Mouse (Mus musculus) hindbrain, embryonic 10.5 days (tissue): Measurements from ENCODE around the gene Fas. TPM values are rescaled to one million over a fixed set of nuclear protein-coding genes. Genes with fewer than 3 reads are reported as not detected.

Experiments used
- DNase-seq: peaks from one replicate; pipeline ENCODE4 v3.0.0-alpha.2; 2017; ENCODE audit warnings: low spot score
- H3K27ac ChIP-seq: fragments of 300-500 bp; sonication (generic); 2 replicates; pipeline ENCODE4 v1.5.1; 2016; ENCODE audit warnings: mild to moderate bottlenecking, moderate library complexity
- H3K27me3 ChIP-seq: fragments of 300-500 bp; sonication (generic); 2 replicates; pipeline ENCODE4 v1.6.1; 2016; ENCODE audit warnings: mild to moderate bottlenecking; ENCODE audit not compliant: poor library complexity, insufficient read depth, severe bottlenecking
- H3K36me3 ChIP-seq: fragments of 300-500 bp; sonication (generic); 2 replicates; pipeline ENCODE4 v1.6.1; 2016; ENCODE audit warnings: mild to moderate bottlenecking, moderate library complexity
- H3K4me1 ChIP-seq: fragments of 300-500 bp; sonication (generic); replicated peaks from 2 replicates; pipeline ENCODE4 v1.6.1; 2016; ENCODE audit warnings: mild to moderate bottlenecking
- H3K4me3 ChIP-seq: fragments of 300-500 bp; sonication (generic); 2 replicates; pipeline ENCODE4 v1.5.1; 2016; ENCODE audit warnings: mild to moderate bottlenecking, moderate library complexity
- H3K9me3 ChIP-seq: fragments of 300-500 bp; sonication (generic); 2 replicates; pipeline ENCODE4 v1.6.1; 2016; ENCODE audit warnings: mild to moderate bottlenecking, moderate library complexity
- WGBS: fragments of 180-500 bp; shearing (Covaris S2); methylation state at CpG from one replicate; pipeline ENCODE4 v1.1.7; 2016; 5-methylcytosine and 5-hydroxymethylcytosine counted together
- polyA plus RNA-seq: library from polyadenylated mRNA; unstranded; fragments of >200 nt; fragmentation: Nextera tagmentation; extraction: Ambion mirVana; gene quantifications from 2 replicates; pipeline ENCODE4 v1.2.1, GENCODE M21; 2016

Gene Fas
- polyA plus RNA-seq, 1 experiment from 2014 or later = 0.31 TPM

DNA sequence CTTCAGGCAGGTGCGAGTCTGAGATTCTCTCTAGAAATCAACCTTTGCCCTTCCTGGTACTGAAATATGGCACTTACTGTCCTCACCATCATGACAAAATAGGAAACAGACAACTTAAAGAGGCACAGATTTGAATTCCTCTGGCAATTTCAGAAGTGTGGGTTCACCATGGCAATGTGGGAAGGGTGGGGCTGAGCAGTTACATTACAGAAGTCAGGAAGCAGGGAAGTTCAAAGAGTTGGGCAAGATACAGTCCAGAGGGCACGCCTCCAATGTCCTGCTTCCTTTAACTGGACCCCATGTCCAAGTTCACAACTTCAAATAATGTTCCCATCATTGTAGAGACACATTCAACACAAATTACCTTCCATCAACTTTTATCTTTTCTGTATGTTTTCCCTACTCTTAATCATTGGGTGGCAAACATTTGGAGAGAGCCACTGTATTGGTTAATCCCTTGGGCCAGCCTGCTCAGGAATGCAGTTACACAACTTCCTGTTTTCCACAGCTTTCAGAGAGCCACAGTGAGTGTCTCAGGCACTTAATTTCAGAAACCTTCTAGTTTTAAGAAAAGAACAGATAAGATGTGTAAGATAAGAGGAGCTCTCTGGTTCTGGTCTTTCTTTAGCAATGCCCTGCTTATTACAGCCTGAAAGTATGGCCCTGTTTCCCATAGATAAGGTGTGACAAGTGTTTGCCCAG, 28.0 kb upstream of the Fas start:
- Histone ChIP-seq H3K27ac (no peak overlapping the region), H3K27me3 (no peaks in the 10 kb centered on the region), H3K36me3 (no peaks in the 10 kb centered on the region), H3K4me1 (no peaks in the 10 kb centered on the region), H3K4me3 (no peak overlapping the region), H3K9me3 (no peaks in the 10 kb centered on the region)
- WGBS = 88% methylated on average over 2 of the region's 2 CpGs
- DNase-seq = no peak

DNA sequence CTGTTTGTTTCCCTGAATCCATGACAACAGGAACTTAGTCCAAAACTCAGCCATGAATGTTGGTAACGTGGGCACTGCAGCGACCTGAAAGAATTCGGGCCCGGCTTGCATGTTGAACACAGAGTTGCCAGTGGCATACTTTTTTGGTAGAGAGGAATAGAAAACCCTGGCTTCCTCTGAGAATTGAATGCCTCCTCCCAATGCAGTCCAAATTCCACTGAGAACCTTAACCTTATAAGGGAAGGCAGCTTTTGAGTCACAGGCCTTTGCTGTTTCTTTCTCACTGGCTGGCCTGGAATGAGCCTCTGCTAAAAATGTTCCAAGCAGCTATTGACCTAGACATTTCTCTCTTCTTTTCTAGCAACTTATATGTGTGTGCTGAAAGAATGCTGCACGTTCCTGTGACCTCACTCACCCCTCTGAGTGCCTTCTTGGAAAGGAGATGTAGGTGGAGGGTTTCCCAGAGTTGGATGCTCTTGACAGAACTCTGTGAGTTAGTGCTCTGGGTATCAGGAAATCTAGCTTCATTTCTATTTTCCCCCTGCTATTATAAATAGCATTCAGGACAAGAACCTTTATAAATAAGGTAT, 24.8 kb upstream of the Fas start:
- Histone ChIP-seq H3K27ac (no peak overlapping the region), H3K4me3 (no peak overlapping the region), H3K9me3 (no peaks in the 10 kb centered on the region), H3K36me3 (no peaks in the 10 kb centered on the region), H3K4me1 (no peaks in the 10 kb centered on the region), H3K27me3 (no peaks in the 10 kb centered on the region)
- DNase-seq = no peak
- WGBS = 78% methylated on average over 5 of the region's 5 CpGs

DNA sequence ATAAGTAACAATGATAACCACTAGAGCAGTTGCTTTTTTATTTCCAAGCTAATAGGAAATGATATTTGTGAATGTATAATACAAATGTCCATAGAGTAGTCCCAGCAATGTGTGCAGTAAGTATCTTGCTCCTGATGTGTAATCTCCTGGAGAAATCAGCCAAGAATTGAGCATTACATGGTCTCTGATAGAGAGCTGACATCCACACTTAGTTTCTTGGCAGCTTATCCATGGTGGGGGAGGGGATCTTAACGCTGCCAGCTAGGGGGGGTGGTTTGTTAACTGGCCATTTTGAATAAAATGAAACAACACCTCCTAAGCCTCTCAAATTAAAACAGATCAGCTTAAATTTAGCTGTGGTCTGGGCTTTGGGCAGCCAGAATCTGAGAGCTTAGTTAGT, 21.5 kb upstream of the Fas start:
- H3K27me3 ChIP-seq = no peaks in the 10 kb centered on the region
- no peaks in the 10 kb centered on the region for H3K36me3 ChIP-seq
- DNase-seq = no peak
- 59% methylated on average over 1 of the region's 1 CpGs for WGBS
- no peak overlapping the region for H3K4me3 ChIP-seq
- H3K9me3 ChIP-seq = no peaks in the 10 kb centered on the region
- H3K27ac ChIP-seq = no peak overlapping the region
- H3K4me1 ChIP-seq = no peaks in the 10 kb centered on the region

DNA sequence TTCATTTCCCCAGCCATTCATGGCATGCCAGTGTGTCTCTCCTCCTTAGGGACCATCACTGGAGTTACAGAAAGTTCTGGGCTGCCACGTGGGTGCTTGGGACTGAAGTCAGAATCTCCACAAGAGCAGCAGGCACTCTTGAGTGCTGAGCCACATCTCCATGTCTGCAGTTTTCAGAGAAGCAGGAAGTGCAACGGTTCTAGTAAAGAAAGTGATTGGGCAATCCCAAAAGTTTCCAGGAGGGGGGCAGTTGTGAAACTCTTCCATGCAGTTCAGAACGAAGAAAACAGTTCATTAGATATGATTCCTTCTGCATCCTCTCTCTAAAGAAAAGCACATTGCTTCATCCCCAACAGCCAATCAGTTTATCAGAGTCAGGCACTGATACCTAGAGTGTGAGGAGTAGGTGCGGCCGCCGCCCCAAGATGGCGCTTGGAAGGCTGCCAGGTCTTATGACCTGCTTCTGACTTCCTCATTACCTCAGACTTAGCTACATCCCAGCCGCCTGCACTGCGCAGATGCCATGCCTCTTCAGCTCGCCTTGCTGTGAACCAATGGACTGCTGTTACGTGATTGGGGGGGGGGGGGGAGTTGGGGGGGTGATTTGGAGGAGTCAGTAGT, 20.2 kb upstream of the Fas start:
- no peak overlapping the region for H3K27ac ChIP-seq
- no peak for DNase-seq
- no peaks in the 10 kb centered on the region for H3K9me3 ChIP-seq
- WGBS = 92% methylated on average over 11 of the region's 11 CpGs
- H3K27me3 ChIP-seq = no peaks in the 10 kb centered on the region
- H3K36me3 ChIP-seq = no peaks in the 10 kb centered on the region
- H3K4me3 ChIP-seq = no peak overlapping the region
- H3K4me1 ChIP-seq = no peaks in the 10 kb centered on the region

DNA sequence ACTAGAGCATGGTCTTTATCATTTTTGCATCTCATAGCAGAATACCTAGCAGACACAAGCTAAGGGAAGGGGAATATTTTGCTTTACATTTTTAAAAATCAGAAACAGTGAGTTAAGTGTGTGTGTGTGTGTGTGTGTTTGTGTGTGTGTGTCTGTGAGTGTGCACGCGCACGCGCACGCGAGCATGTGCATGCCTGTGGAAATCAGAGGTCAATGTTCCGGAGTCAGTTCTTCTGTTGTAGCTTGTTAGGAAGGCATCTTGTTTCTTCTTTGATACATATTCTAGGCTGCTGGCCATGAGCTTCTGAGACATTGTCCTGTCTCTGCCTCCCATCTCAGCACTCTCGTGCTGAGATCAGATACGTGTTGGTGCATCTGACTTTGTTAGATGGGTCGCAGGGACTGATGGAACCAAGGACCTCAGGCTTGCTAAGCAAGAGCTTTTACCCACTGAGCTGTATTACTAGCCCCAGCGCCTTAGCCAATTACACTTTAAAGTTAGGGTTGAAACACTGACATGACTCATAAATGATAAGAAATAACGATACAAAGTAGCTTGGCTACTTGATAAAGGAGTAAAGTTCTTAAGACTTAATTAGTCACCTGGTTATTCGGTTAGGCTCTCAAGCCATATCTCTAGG, 19.5 kb upstream of the Fas start:
- Histone ChIP-seq H3K4me3 (no peak overlapping the region), H3K36me3 (no peaks in the 10 kb centered on the region), H3K27me3 (no peaks in the 10 kb centered on the region), H3K9me3 (no peaks in the 10 kb centered on the region), H3K27ac (no peak overlapping the region), H3K4me1 (no peaks in the 10 kb centered on the region)
- 95% methylated on average over 13 of the region's 13 CpGs for WGBS
- no peak for DNase-seq

DNA sequence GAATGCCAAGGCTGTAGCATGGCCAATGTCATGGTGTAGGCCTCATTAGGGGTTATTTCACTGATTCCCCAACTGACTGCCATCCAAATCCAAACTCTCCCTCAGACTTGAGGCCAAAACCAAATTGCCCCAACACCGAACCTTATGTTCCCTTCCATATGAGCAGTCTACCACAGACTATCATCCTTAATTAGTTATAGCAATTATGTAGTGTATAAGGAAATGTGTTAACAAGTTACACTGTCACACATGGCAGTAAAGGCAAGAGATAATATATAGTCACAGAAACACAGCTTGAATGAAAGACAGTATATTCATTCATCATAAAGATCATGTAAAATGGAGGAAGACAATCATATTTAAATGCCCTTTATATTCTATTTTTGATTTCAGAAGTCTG, 17.4 kb upstream of the Fas start:
- WGBS = 96% methylated on average over 1 of the region's 1 CpGs
- no peak for DNase-seq
- no peaks in the 10 kb centered on the region for H3K4me1 ChIP-seq
- no peak overlapping the region for H3K27ac ChIP-seq
- H3K27me3 ChIP-seq = no peaks in the 10 kb centered on the region
- H3K9me3 ChIP-seq = no peaks in the 10 kb centered on the region
- H3K36me3 ChIP-seq = no peaks in the 10 kb centered on the region
- H3K4me3 ChIP-seq = no peak overlapping the region

DNA sequence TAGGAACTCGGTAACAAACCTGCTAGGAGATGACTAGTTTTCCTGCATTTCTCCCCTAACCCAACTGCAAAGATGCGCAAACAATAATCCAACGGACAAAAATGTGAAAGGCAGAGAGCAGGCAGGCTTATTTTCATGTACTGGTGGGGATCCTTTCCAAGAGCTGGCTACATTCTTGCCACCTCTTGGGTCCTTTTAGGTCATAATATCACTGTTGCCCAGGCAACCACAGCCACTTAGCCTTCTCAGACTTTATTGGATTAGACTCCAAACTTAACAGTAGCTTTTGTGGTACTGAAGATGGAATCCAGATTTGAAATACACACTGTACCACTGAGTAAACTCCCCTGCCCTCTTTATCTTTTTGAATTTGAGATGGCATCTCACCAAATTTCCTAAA, 12.4 kb upstream of the Fas start:
- no peak for DNase-seq
- H3K27ac ChIP-seq = no peak overlapping the region
- WGBS = 87% methylated on average over 3 of the region's 3 CpGs
- H3K27me3 ChIP-seq = no peaks in the 10 kb centered on the region
- no peaks in the 10 kb centered on the region for H3K9me3 ChIP-seq
- no peak overlapping the region for H3K4me3 ChIP-seq
- no peaks in the 10 kb centered on the region for H3K4me1 ChIP-seq
- H3K36me3 ChIP-seq = no peaks in the 10 kb centered on the region

DNA sequence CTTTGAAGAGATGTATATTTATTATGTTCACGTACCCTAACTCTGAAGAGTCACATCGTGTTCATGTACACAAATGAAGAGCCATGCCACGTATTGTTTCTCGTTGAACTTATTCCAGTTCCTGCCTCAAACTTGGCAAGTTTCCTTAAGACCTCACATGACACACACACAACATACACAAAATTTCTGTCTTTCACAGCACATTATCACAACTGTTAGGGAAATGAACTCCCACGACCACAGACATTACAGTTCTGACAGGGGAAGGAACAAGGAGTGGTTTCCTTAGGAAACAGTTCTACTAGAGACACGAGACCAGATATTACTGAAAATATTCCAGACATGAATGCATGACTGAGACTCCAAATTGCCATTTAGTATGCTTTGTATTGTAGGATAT, 6.9 kb upstream of the Fas start:
- no peaks in the 10 kb centered on the region for H3K27me3 ChIP-seq
- no peaks in the 10 kb centered on the region for H3K9me3 ChIP-seq
- no peak overlapping the region for H3K27ac ChIP-seq
- no peaks in the 10 kb centered on the region for H3K36me3 ChIP-seq
- no peaks in the 10 kb centered on the region for H3K4me1 ChIP-seq
- DNase-seq = no peak
- H3K4me3 ChIP-seq = no peak overlapping the region
- WGBS = 89% methylated on average over 6 of the region's 6 CpGs

DNA sequence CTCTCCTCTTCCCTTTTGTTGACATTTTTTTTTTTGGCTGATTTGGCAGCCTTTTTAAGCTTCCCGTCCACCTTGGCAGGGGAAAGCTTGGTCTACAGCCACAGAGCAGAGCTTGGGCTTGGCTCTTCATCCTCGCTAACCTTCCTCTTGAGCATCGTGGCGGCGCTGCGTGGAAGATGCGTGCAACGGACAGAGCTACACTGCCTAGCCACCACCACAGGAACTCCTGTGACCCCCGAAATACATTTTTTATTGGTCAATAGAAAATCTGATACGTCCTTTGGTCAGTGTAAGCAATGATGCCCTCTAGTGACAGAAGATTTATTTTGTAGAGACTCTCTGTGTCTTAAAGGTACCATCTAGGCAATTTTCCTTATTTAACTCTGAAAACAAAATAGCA, 6.1 kb upstream of the Fas start:
- H3K4me1 ChIP-seq = no peaks in the 10 kb centered on the region
- no peaks in the 10 kb centered on the region for H3K27me3 ChIP-seq
- 66% methylated on average over 10 of the region's 10 CpGs for WGBS
- no peak overlapping the region for H3K4me3 ChIP-seq
- H3K9me3 ChIP-seq = no peaks in the 10 kb centered on the region
- no peaks in the 10 kb centered on the region for H3K36me3 ChIP-seq
- H3K27ac ChIP-seq = no peak overlapping the region
- no peak for DNase-seq

DNA sequence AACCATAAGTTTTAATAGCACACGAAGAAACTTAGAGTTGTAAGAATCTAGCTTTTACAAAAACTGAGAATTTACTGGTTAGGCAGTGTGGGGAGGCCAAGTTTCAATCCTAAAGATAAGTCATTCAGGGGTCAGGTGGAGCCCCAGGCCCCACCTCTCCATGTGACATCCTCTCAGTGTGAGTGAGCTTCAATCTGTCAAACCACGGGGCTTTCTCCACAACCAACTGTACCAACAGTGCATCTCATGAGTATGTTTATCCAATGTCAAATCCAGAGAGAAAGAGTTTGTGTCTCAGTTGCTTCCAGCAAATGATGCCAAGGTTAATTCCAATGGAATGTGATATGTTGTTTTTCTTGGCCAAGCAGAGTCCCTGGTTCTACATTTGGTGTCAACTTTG, 5.6 kb upstream of the Fas start:
- peaks cover under 1% of the 10 kb centered on the region for H3K4me1 ChIP-seq
- WGBS = 55% methylated on average over 2 of the region's 2 CpGs
- DNase-seq = no peak
- H3K27me3 ChIP-seq = no peaks in the 10 kb centered on the region
- H3K36me3 ChIP-seq = no peaks in the 10 kb centered on the region
- no peak overlapping the region for H3K4me3 ChIP-seq
- H3K27ac ChIP-seq = no peak overlapping the region
- no peaks in the 10 kb centered on the region for H3K9me3 ChIP-seq

DNA sequence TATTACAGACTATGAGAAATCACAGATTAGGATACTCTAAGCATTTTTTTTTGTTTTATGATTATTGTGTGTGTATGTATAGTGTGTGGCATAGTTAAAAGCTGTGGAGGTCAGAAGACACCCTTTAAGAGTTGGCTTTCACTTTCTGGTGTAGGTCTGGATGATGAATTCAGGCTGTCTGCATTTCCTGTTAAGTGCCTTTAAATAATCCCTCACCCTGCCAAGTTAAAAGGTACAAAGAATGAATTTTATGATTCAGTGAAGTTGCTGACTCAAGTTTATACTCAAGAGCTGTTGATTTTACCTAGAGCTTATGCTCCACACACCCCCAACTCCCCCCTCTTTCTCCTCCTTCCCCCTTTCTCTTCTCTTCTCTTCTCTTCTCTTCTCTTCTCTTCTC, 3.2 kb upstream of the Fas start:
- Histone ChIP-seq H3K27me3 (peaks cover 9% of the 10 kb centered on the region; the same call in 1 of the 2 replicates), H3K9me3 (no peaks in the 10 kb centered on the region), H3K27ac (no peak overlapping the region), H3K4me3 (no peak overlapping the region), H3K4me1 (peaks cover 16% of the 10 kb centered on the region), H3K36me3 (no peaks in the 10 kb centered on the region)
- no peak for DNase-seq

DNA sequence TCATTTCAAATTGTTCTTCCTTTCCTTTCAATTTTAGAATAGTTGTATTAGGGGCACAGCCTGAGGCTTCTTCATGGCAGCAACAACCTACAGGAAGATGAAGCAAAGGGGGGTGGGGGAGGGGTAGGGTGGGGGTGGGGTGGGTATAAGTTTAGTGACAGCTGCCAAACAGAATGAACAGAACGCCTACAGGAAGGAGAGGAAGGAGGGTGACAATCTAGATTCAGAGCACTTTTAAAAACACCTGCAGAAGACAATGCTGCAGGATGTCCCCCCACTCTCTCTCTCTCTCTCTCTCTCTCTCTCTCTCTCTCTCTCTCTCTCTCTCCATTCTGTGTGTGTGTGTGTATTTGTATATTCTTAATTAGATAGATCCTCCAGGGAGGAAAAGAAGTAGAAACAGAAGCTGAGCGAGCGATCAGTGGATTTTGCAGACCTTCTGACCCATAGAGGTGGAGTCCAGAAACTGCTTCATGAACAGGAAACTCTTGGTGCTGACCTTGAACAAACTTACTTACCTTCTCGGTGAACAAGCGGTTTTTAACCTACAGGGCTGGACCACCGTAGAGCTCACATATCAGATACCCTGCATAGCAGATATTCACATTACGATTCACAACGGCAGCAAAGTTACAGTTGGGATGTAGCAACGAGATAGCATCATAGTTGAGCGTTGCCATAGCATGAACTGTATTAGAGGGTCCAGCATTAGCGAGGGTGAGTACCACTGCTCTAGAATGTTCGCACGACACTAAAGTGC, 2.6 kb upstream of the Fas start:
- Histone ChIP-seq H3K9me3 (no peaks in the 10 kb centered on the region), H3K27me3 (peaks cover 15% of the 10 kb centered on the region; the same call in 1 of the 2 replicates), H3K4me1 (peaks cover 16% of the 10 kb centered on the region), H3K4me3 (no peak overlapping the region), H3K27ac (no peak overlapping the region), H3K36me3 (no peaks in the 10 kb centered on the region)
- WGBS = 85% methylated on average over 13 of the region's 13 CpGs
- DNase-seq = no peak

DNA sequence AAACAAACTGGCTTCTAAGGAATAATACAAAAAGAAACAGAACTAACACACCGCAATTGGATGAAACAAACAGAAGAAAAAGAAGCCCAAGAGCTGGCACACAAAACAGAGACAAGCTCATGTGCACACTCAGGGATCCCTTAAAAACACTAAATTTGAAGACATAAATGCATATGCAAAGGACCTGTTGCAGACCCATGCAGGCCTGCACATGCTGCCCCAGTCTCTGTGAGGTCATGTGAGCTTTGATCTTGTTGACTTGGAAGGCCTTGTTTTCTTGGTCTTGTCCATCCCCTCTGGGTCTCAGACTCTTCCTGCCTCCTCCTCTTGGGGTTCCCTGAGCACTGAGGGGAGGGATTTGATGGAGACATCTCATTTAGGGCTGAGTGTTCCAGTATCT, 1.8 kb upstream of the Fas start:
- H3K4me1 ChIP-seq = peaks cover 16% of the 10 kb centered on the region

More for the DNA sequence above, 1.8 kb upstream of the Fas start:
- Histone ChIP-seq H3K36me3 (no peaks in the 10 kb centered on the region), H3K27me3 (peaks cover 19% of the 10 kb centered on the region; the same call in 1 of the 2 replicates), H3K4me3 (no peak overlapping the region), H3K27ac (no peak overlapping the region), H3K9me3 (no peaks in the 10 kb centered on the region)
- 98% methylated on average over 1 of the region's 1 CpGs for WGBS
- DNase-seq = no peak
